Mouse (Mus musculus) midbrain, embryonic 13.5 days (tissue): ENCODE measurements at regions not wholly inside any gene's neighbourhood (a gene's known extent, or its start where the extent isn't known, plus 50 kb on each side); places are given as distances from the start of the nearest gene placed in this dataset.

Experiments used
- ATAC-seq: fragments of 200-750 bp; cut with Nextera tagmentation; 2 replicates; pipeline ENCODE4 v1.8.0; 2017; ENCODE audit warnings: mild to moderate bottlenecking, moderate TSS enrichment, moderate library complexity
- H3K27ac ChIP-seq: fragments of 300-500 bp; sonication (generic); 2 replicates; pipeline ENCODE4 v1.5.1; 2015; ENCODE audit warnings: inconsistent platforms, mild to moderate bottlenecking, moderate library complexity
- H3K27me3 ChIP-seq: fragments of 300-500 bp; sonication (generic); 2 replicates; pipeline ENCODE4 v1.6.1; 2015; ENCODE audit warnings: mild to moderate bottlenecking, inconsistent platforms
- H3K36me3 ChIP-seq: fragments of 300-500 bp; sonication (generic); 2 replicates; pipeline ENCODE4 v1.6.1; 2015; ENCODE audit warnings: mild to moderate bottlenecking, inconsistent platforms
- H3K4me1 ChIP-seq: fragments of 300-500 bp; sonication (generic); replicated peaks from 2 replicates; pipeline ENCODE4 v1.6.1; 2015; ENCODE audit warnings: inconsistent platforms
- H3K4me2 ChIP-seq: fragments of 300-500 bp; sonication (generic); replicated peaks from 2 replicates; pipeline ENCODE4 v1.6.1; 2015; ENCODE audit warnings: moderate library complexity, mild to moderate bottlenecking, inconsistent platforms
- H3K4me3 ChIP-seq: fragments of 300-500 bp; sonication (generic); replicated peaks from 2 replicates; pipeline ENCODE4 v1.5.1; 2015; ENCODE audit warnings: mild to moderate bottlenecking, inconsistent platforms
- H3K9ac ChIP-seq: fragments of 300-500 bp; sonication (generic); replicated peaks from 2 replicates; pipeline ENCODE4 v1.6.1; 2015; ENCODE audit warnings: mild to moderate bottlenecking, inconsistent platforms
- H3K9me3 ChIP-seq: fragments of 300-500 bp; sonication (generic); 2 replicates; pipeline ENCODE4 v1.6.1; 2016; ENCODE audit warnings: mild to moderate bottlenecking, inconsistent platforms
- WGBS: fragments of 180-500 bp; shearing (Covaris S2); methylation state at CpG from one replicate; pipeline ENCODE4 v1.1.7; 2015; 5-methylcytosine and 5-hydroxymethylcytosine counted together

DNA sequence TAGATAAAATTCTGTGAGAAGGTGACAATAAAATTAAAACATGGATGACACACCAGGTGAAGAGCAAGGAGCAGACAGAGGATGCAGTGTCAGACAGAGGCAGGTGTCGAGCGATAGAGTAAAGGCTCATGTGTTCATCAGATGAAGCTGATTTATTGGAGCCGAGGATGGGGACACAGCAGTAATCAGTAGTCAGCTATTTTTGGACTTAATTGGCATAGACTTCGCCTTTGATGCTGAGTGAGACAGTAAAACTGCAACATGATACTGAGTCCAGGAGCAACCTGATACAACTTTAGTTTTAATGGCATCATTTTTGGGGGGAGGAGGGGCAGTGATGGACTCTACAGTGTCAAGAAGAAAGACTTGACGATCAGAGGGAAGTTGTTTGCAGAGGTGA lies 272.6 kb upstream of the Spock3 start:
- Histone ChIP-seq H3K27me3 (no peaks in the 10 kb centered on the region), H3K9ac (no peak overlapping the region), H3K4me1 (no peaks in the 10 kb centered on the region), H3K9me3 (no peaks in the 10 kb centered on the region), H3K36me3 (no peaks in the 10 kb centered on the region), H3K4me3 (no peak overlapping the region), H3K27ac (no peak overlapping the region), H3K4me2 (no peak overlapping the region)
- WGBS = 83% methylated on average over 5 of the region's 5 CpGs
- ATAC-seq = 0 out of 2 replicates have a peak, but pooled peaks have one; percentile 14

DNA sequence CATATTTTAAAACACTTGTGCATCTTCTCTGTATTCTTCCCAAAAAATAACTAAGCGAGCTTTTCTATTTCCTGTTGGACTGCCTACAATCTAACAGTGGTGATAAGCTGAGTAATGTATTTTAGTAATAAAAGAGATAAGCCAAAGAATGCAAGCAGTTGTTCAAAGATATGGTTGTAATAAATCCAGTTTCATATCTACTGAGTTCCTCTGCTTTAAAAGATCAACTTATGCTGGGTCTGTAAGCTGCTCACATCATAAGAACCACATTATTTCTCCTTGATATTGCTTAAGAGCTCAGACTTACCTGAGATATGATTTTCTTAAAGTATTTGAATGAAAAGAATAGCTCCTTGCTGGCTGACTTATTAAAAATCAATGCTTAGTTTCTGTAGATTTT lies 266.6 kb upstream of the Spock3 start:
- Histone ChIP-seq H3K4me2 (no peak overlapping the region), H3K36me3 (no peaks in the 10 kb centered on the region), H3K4me3 (no peak overlapping the region), H3K9ac (no peak overlapping the region), H3K27ac (no peak overlapping the region), H3K4me1 (no peaks in the 10 kb centered on the region), H3K27me3 (no peaks in the 10 kb centered on the region), H3K9me3 (no peaks in the 10 kb centered on the region)
- WGBS = 92% methylated on average over 1 of the region's 1 CpGs
- ATAC-seq = no peak

DNA sequence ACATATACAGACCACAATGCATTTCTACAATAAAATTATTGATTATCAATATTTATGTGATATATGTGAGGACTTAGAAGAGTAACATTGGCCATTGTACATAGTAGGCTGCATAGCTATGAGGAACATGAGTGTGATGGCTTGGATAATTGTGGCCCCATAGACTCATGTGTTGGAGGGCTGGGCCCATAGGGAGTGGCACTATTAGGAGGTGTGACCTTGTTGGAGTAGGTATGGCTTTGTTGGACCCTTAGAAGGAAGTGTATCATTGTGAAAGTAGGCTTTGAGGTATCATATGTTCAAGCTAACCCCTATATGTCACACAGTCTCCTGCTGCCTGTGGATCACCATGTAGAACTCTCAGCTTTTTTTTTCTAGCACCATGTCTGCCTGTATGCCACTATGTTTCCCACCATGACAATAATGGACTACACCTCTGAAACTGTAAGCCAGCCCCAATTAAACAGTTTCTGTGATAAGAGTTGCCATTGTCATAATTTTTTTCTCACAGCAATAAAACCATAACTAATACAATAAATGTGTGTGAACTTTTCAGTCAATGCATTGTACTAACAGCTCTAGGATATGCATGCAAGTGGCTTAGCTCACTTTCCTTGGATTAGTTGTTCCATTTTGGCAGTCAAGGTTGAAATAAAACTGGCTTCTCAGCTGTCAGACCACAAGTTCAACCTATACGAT lies 265.3 kb upstream of the Spock3 start:
- Histone ChIP-seq H3K4me3 (no peak overlapping the region), H3K36me3 (no peaks in the 10 kb centered on the region), H3K9ac (no peak overlapping the region), H3K9me3 (no peaks in the 10 kb centered on the region), H3K27ac (no peak overlapping the region), H3K27me3 (no peaks in the 10 kb centered on the region), H3K4me1 (no peaks in the 10 kb centered on the region), H3K4me2 (no peak overlapping the region)
- WGBS = 87% methylated on average over 1 of the region's 1 CpGs
- ATAC-seq = no peak

GRCm38 (mm10) chr8:62686058-62686390 lies 264.8 kb upstream of the Spock3 start:
- Histone ChIP-seq H3K4me3 (no peak overlapping the region), H3K27ac (no peak overlapping the region), H3K9me3 (no peaks in the 10 kb centered on the region), H3K4me2 (no peak overlapping the region), H3K36me3 (no peaks in the 10 kb centered on the region), H3K9ac (no peak overlapping the region), H3K27me3 (no peaks in the 10 kb centered on the region), H3K4me1 (no peaks in the 10 kb centered on the region)
- no peak for ATAC-seq
